Mouse (Mus musculus) hindbrain, postnatal 0 days (tissue): ENCODE measurements at regions not wholly inside any gene's neighbourhood (a gene's known extent, or its start where the extent isn't known, plus 50 kb on each side); places are given as distances from the start of the nearest gene placed in this dataset.

Source experiments
- ATAC-seq: fragments of 200-750 bp; cut with Nextera tagmentation; 2 replicates; pipeline ENCODE4 v1.8.0; 2017; ENCODE audit warnings: mild to moderate bottlenecking, moderate TSS enrichment, moderate library complexity
- DNase-seq: peaks from one replicate; pipeline ENCODE4 v3.0.0-alpha.2; 2015; ENCODE audit warnings: low spot score
- H3K27ac ChIP-seq: fragments of 300-500 bp; sonication (generic); 2 replicates; pipeline ENCODE4 v1.5.1; 2014; ENCODE audit warnings: mild to moderate bottlenecking
- H3K27me3 ChIP-seq: fragments of 300-500 bp; sonication (generic); 2 replicates; pipeline ENCODE4 v1.6.1; 2014; ENCODE audit warnings: low read length, mixed read lengths; ENCODE audit not compliant: insufficient read depth
- H3K36me3 ChIP-seq: fragments of 300-500 bp; sonication (generic); 2 replicates; pipeline ENCODE4 v1.6.1; 2014; ENCODE audit warnings: low read length, mixed read lengths; ENCODE audit not compliant: insufficient read depth
- H3K4me1 ChIP-seq: fragments of 300-500 bp; sonication (generic); 2 replicates; pipeline ENCODE4 v1.6.1; 2014; ENCODE audit warnings: antibody characterized with exemption, low read length, mixed read lengths; ENCODE audit not compliant: insufficient read depth
- H3K4me2 ChIP-seq: fragments of 300-500 bp; sonication (generic); 2 replicates; pipeline ENCODE4 v1.6.1; 2014; ENCODE audit warnings: low read depth, mild to moderate bottlenecking, low read length, moderate library complexity, mixed read lengths
- H3K4me3 ChIP-seq: fragments of 300-500 bp; sonication (generic); 2 replicates; pipeline ENCODE4 v1.5.1; 2014; ENCODE audit warnings: low read length
- H3K9ac ChIP-seq: fragments of 300-500 bp; sonication (generic); replicated peaks from 2 replicates; pipeline ENCODE4 v1.6.1; 2014; ENCODE audit warnings: mild to moderate bottlenecking, low read length, moderate library complexity, mixed read lengths
- H3K9me3 ChIP-seq: fragments of 300-500 bp; sonication (generic); 2 replicates; pipeline ENCODE4 v1.6.1; 2016; ENCODE audit warnings: low read length, mixed read lengths
- CTCF ChIP-seq: IDR thresholded peaks from 2 replicates; pipeline ENCODE4 v1.5.1; 2016; ENCODE audit warnings: antibody characterized with exemption, control low read depth, low read depth
- WGBS: fragments of 180-500 bp; shearing (Covaris S2); extraction: QIAGEN DNeasy Blood & Tissue Kit; methylation state at CpG from one replicate; pipeline ENCODE4 v1.1.7; 2014; 5-methylcytosine and 5-hydroxymethylcytosine counted together

DNA sequence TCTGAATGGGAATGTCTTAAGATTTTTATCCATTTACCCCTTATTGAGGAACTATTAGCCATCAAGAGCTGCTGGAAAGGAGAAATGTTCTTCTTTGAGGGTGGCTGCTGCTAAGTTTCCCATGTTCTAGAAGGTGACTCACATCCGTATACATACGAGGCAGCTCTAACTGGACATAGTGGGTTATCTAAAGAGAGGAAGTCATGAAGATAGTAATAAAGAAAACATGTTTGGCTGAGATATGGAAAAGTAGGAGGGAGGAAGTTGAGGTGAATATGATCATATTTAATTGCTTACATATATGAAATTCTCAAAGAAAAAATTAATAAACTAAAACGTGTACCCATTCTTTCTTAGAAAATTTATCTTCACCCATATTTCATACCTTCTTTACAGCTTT is 408.7 kb upstream of the Cdh6 start:
- TF ChIP-seq CTCF, result no peak

DNA sequence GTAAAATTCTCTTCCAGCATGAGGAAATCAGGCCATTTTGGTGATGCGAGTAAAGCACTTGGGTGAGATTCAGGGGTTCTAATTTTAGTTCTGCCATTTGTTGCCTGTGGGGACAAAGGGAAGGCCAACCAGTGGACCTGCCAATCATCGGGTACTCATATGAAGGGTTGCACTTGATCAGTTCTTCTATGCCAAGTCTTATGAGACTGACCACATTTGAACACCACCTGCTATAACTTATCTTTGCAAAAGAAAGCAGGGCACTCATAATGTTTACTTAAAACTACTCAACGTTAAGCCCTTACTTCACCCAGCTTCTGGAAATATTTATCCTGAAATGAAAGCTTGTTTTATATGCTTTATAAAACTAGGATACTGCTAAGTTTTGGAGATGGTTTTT is 400.1 kb upstream of the Cdh6 start:
- H3K9ac ChIP-seq, result no peak overlapping the region
- no peak for DNase-seq
- 87% methylated on average over 3 of the region's 3 CpGs for WGBS
- H3K36me3 ChIP-seq, result no peaks in the 10 kb centered on the region
- no peak overlapping the region for H3K27ac ChIP-seq
- no peak overlapping the region for H3K4me3 ChIP-seq
- H3K27me3 ChIP-seq, result no peaks in the 10 kb centered on the region
- H3K9me3 ChIP-seq, result no peaks in the 10 kb centered on the region
- no peak for TF ChIP-seq CTCF
- H3K4me1 ChIP-seq, result no peaks in the 10 kb centered on the region
- no peak overlapping the region for H3K4me2 ChIP-seq
- no peak for ATAC-seq

More for the DNA sequence above, 408.7 kb upstream of the Cdh6 start:
- Histone ChIP-seq H3K4me2 (no peak overlapping the region), H3K27ac (no peak overlapping the region), H3K4me3 (no peak overlapping the region), H3K9ac (no peak overlapping the region), H3K36me3 (no peaks in the 10 kb centered on the region), H3K4me1 (no peaks in the 10 kb centered on the region), H3K9me3 (no peaks in the 10 kb centered on the region), H3K27me3 (no peaks in the 10 kb centered on the region)
- WGBS, result 92% methylated on average over 3 of the region's 3 CpGs
- no peak for DNase-seq
- no peak for ATAC-seq

DNA sequence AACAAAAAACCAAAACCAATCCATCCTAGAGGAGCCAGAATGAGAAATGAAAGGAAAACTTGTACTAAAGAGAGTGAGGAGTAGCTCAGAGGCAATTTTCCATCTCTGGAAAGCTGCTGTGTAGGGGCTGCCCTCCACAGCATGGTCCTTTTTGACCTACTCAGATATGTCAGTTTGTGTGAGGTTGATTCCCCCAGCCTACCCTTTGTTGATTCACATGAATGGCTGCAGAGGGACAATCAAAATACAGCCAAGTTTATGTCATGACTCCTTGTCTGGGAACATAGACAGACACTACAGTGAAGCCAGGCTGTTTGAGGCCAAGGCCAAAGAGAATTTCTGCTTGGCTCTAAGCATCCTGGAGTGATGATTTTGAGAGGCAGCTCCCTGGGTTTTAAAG is 387.4 kb upstream of the Cdh6 start:
- Histone ChIP-seq H3K36me3 (no peaks in the 10 kb centered on the region), H3K9me3 (no peaks in the 10 kb centered on the region), H3K4me3 (no peak overlapping the region), H3K4me2 (no peak overlapping the region), H3K27me3 (no peaks in the 10 kb centered on the region), H3K9ac (no peak overlapping the region), H3K27ac (no peak overlapping the region), H3K4me1 (no peaks in the 10 kb centered on the region)
- peak; percentile 57 for DNase-seq
- peak; percentile 78 for ATAC-seq
- no peak for TF ChIP-seq CTCF

DNA sequence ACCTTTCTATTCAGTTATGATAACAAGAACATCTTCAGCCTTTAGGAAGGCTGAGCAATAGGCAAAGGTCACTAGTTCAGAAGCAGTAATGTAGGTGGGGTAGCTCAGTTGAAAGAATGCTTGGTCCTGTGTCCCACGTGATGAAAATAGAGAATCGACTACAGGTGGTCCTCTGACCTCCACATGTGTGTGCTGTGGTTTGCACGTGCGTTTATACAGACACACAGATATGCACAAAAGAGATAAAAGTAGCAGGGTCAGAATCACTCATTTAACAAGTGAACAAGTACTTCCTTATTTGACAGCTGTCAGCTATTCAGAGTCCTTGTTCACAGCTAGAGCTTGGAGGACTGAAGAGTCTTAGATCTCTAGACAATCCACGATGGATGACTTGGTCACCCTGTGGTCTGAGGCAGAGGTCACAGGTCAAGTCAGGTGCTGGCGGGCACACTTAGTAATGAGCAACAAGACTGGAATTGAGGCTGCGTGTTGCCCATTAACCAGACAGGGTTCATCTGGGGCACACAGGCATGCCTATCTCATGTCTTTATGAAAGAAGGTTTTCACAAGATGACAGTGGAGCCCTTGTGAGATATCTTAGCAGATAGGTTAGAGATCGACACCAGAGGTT is 375.8 kb upstream of the Cdh6 start:
- H3K36me3 ChIP-seq, result no peaks in the 10 kb centered on the region
- H3K4me1 ChIP-seq, result no peaks in the 10 kb centered on the region
- no peak for ATAC-seq
- no peak overlapping the region for H3K4me2 ChIP-seq
- H3K9ac ChIP-seq, result no peak overlapping the region
- no peaks in the 10 kb centered on the region for H3K27me3 ChIP-seq
- WGBS, result 42% methylated on average over 8 of the region's 8 CpGs
- no peak overlapping the region for H3K4me3 ChIP-seq
- no peak for DNase-seq
- H3K9me3 ChIP-seq, result no peaks in the 10 kb centered on the region
- H3K27ac ChIP-seq, result no peak overlapping the region
- no peak for TF ChIP-seq CTCF

DNA sequence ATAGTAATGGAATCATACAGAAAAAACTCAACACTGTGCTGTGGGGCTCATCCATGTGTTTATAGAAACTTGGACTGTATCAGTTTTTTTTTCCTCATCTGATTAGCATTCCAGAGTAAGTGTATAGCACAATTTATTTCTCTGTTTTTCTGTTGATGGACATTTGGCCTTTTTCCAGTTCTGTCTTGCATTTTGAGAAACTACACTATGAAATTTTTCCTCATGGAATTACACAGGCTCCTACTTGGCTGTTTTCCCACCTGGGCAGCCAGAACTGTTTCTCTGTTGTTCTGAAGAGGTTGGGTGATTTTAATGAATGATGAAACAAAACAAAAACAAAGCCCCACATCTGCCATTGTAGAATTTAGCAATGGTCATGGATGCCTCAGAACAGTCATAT is 366.6 kb upstream of the Cdh6 start:
- DNase-seq (peak; percentile 43), ATAC-seq (no peak)
- no peaks in the 10 kb centered on the region for H3K9me3 ChIP-seq
- H3K9ac ChIP-seq, result no peak overlapping the region
- H3K4me2 ChIP-seq, result no peak overlapping the region
- no peak overlapping the region for H3K27ac ChIP-seq
- TF ChIP-seq CTCF, result no peak
- no peak overlapping the region for H3K4me3 ChIP-seq
- no peaks in the 10 kb centered on the region for H3K36me3 ChIP-seq
- H3K4me1 ChIP-seq, result no peaks in the 10 kb centered on the region
- no peaks in the 10 kb centered on the region for H3K27me3 ChIP-seq

DNA sequence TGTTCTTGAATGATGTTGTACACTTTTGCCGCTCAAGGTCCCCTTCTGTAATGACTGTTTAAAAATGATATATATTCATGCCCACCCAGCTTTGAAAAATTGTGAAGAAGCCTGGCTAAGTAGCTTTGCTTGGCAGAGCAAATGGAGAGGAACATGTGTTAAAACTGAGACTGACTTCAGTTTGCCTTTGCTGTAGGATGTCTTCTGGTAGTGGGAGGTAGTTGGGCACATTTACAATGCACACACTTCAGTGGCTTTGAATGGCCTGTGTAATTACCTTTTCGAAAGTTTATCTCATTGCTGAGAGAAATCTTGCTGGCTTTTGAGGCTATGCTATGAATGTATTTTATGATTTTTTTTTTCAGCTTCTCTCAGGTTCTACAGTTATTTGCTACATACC is 360.5 kb upstream of the Cdh6 start:
- Histone ChIP-seq H3K9ac (no peak overlapping the region), H3K27ac (no peak overlapping the region), H3K4me1 (no peaks in the 10 kb centered on the region), H3K9me3 (no peaks in the 10 kb centered on the region), H3K27me3 (no peaks in the 10 kb centered on the region), H3K4me3 (no peak overlapping the region), H3K36me3 (no peaks in the 10 kb centered on the region), H3K4me2 (no peak overlapping the region)
- DNase-seq (no peak), ATAC-seq (no peak)
- TF ChIP-seq CTCF, result no peak
- 66% methylated on average over 2 of the region's 2 CpGs for WGBS

DNA sequence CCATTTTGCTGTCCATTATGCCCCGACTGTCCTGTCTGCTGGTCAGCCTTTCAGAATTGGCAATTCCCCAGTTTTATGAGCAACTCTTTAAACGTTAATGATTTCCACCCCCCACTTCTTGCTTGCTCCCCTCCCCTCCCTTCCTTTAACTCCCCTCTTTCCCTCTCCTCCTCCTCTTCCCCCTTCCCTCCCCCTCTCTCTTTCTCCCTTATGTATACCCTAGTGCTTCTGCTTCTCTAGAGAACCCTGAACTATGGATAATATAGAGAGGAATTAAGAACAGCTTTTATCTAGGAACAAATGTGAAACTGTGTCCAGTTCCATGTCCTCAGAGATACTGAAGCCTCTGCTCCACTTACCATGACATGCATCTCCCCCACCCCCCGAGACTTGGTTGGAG is 356.5 kb upstream of the Cdh6 start:
- Histone ChIP-seq H3K27ac (no peak overlapping the region), H3K4me2 (no peak overlapping the region), H3K36me3 (no peaks in the 10 kb centered on the region), H3K27me3 (no peaks in the 10 kb centered on the region), H3K9ac (no peak overlapping the region), H3K9me3 (no peaks in the 10 kb centered on the region), H3K4me3 (no peak overlapping the region), H3K4me1 (no peaks in the 10 kb centered on the region)
- no peak for TF ChIP-seq CTCF
- no peak for ATAC-seq
- no peak for DNase-seq
- WGBS, result 56% methylated on average over 3 of the region's 3 CpGs
